Mouse (Mus musculus) lung, embryonic 14.5 days (tissue): ENCODE data around the gene Serpini1. TPM values are rescaled to one million over a fixed set of nuclear protein-coding genes. Genes with fewer than 3 reads are reported as not detected.
A peak's percentile ranks its signal among the peaks of the same experiment; 100 is the strongest.

Experiments
- ATAC-seq: fragments of 200-750 bp; cut with Nextera tagmentation; 2 replicates; pipeline ENCODE4 v1.8.0; 2017; ENCODE audit warnings: mild to moderate bottlenecking, moderate TSS enrichment, moderate library complexity; ENCODE audit not compliant: insufficient read depth
- DNase-seq: peaks from one replicate; pipeline ENCODE4 v3.0.0-alpha.2; 2015
- H3K27ac ChIP-seq: fragments of 300-500 bp; sonication (generic); 2 replicates; pipeline ENCODE4 v1.5.1; 2014; ENCODE audit warnings: low read depth, mild to moderate bottlenecking, moderate library complexity
- H3K27me3 ChIP-seq: fragments of 300-500 bp; sonication (generic); 2 replicates; pipeline ENCODE4 v1.6.1; 2014; ENCODE audit warnings: low read length, control low read depth; ENCODE audit not compliant: insufficient read depth
- H3K36me3 ChIP-seq: fragments of 300-500 bp; sonication (generic); 2 replicates; pipeline ENCODE4 v1.6.1; 2014; ENCODE audit warnings: control low read depth; ENCODE audit not compliant: insufficient read depth
- H3K4me1 ChIP-seq: fragments of 300-500 bp; sonication (generic); 2 replicates; pipeline ENCODE4 v1.6.1; 2014; ENCODE audit warnings: antibody characterized with exemption, control low read depth; ENCODE audit not compliant: insufficient read depth
- H3K4me2 ChIP-seq: fragments of 300-500 bp; sonication (generic); 2 replicates; pipeline ENCODE4 v1.6.1; 2014; ENCODE audit warnings: mild to moderate bottlenecking
- H3K4me3 ChIP-seq: fragments of 300-500 bp; sonication (generic); 2 replicates; pipeline ENCODE4 v1.5.1; 2014; ENCODE audit warnings: low read depth, low read length
- H3K9ac ChIP-seq: fragments of 300-500 bp; sonication (generic); 2 replicates; pipeline ENCODE4 v1.6.1; 2014
- H3K9me3 ChIP-seq: fragments of 300-500 bp; sonication (generic); 2 replicates; pipeline ENCODE4 v1.6.1; 2016; ENCODE audit warnings: low read depth, low read length, control low read depth
- CTCF ChIP-seq: IDR thresholded peaks from 2 replicates; pipeline ENCODE4 v1.5.1; 2016; ENCODE audit warnings: antibody characterized with exemption, low read depth
- WGBS: fragments of 180-500 bp; shearing (Covaris S2); extraction: QIAGEN DNeasy Blood & Tissue Kit; methylation state at CpG from one replicate; pipeline ENCODE4 v1.1.7; 2014; 5-methylcytosine and 5-hydroxymethylcytosine counted together
- polyA plus RNA-seq: library from polyadenylated mRNA; unstranded; fragments of >200 nt; fragmentation: Nextera tagmentation; extraction: Ambion mirVana; gene quantifications from 2 replicates; pipeline ENCODE4 v1.2.1, GENCODE M21; 2014

The Serpini1 gene
- 1.1 and 1.6 TPM in 2 replicates for polyA plus RNA-seq

- Histone ChIP-seq H3K4me1 (no peaks in the 10 kb centered on the region), H3K36me3 (no peaks in the 10 kb centered on the region), H3K4me2 (peak within 1 kb of the TSS; percentile 87), H3K9me3 (no peaks in the 10 kb centered on the region), H3K27me3 (no peaks in the 10 kb centered on the region), H3K4me3 (peak within 1 kb of the TSS; percentile 91), H3K9ac (peak within 1 kb of the TSS; percentile 94), H3K27ac (peak within 1 kb of the TSS; percentile 79)
- peak; percentile 95 for ATAC-seq
- TF ChIP-seq CTCF: no peak
- under 1% methylated on average over 19 of the region's 19 CpGs for WGBS
- peak; percentile 95 for DNase-seq
Observed at GRCm38 (mm10) chr3:75557292-75557691, at the start of gene Serpini1. Gene Serpini1, plus strand, starts transcription at chr3:75557547.

GRCm38 (mm10) chr3:75517631-75518250 lies 39.6 kb upstream of the Serpini1 start:
- Histone ChIP-seq H3K4me3 (no peak overlapping the region), H3K9me3 (no peaks in the 10 kb centered on the region), H3K27ac (no peak overlapping the region), H3K9ac (no peak overlapping the region), H3K4me1 (no peaks in the 10 kb centered on the region), H3K4me2 (no peak overlapping the region), H3K36me3 (peaks cover 18% of the 10 kb centered on the region; the same call in 1 of the 2 replicates), H3K27me3 (no peaks in the 10 kb centered on the region)
- peak; percentile 65 for DNase-seq
- TF ChIP-seq CTCF: peak; percentile 55
- no peak for ATAC-seq
- 79% methylated on average over 7 of the region's 7 CpGs for WGBS

- Histone ChIP-seq H3K9ac (no peak overlapping the region), H3K27ac (no peak overlapping the region), H3K4me3 (no peak overlapping the region), H3K4me2 (no peak overlapping the region), H3K9me3 (no peaks in the 10 kb centered on the region), H3K4me1 (no peaks in the 10 kb centered on the region), H3K27me3 (no peaks in the 10 kb centered on the region), H3K36me3 (peaks cover 25% of the 10 kb centered on the region; the same call in 1 of the 2 replicates)
- no peak for TF ChIP-seq CTCF
- DNase-seq (no peak), ATAC-seq (no peak)
- WGBS: 80% methylated on average over 2 of the region's 2 CpGs
Observed at GRCm38 (mm10) chr3:75521314-75521713, 36.0 kb upstream of the Serpini1 start.

DNA sequence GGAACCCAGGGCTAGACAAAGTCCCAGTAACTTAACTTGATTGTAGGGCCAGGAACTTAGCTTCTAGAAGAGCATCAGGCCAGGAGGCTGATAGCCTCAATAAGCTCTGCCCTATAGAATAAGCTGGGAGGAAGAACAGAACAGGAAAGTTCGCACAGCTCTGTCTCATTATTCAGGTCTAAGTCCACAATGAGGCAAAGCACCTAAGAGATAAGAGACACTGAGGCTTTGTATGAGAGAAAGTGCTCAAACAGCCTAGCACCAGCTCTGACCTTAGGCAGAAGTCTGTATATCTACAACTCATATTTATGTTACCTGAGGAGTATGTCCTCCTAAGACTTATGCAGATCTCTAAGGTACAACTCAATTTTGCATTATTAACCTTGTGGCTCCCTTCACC lies 34.8 kb upstream of the Serpini1 start:
- Histone ChIP-seq H3K4me1 (no peaks in the 10 kb centered on the region), H3K4me2 (no peak overlapping the region), H3K27ac (no peak overlapping the region), H3K36me3 (peaks cover 37% of the 10 kb centered on the region), H3K27me3 (no peaks in the 10 kb centered on the region), H3K9me3 (no peaks in the 10 kb centered on the region), H3K4me3 (no peak overlapping the region), H3K9ac (no peak overlapping the region)
- TF ChIP-seq CTCF: no peak
- 82% methylated on average over 1 of the region's 1 CpGs for WGBS
- DNase-seq: no peak
- ATAC-seq: no peak

- no peak for DNase-seq
- Histone ChIP-seq H3K27ac (no peak overlapping the region), H3K36me3 (peaks cover 23% of the 10 kb centered on the region), H3K27me3 (no peaks in the 10 kb centered on the region), H3K4me2 (no peak overlapping the region), H3K9me3 (no peaks in the 10 kb centered on the region), H3K4me3 (no peak overlapping the region), H3K9ac (no peak overlapping the region), H3K4me1 (no peaks in the 10 kb centered on the region)
- WGBS: 70% methylated on average over 3 of the region's 3 CpGs
- TF ChIP-seq CTCF: no peak
- ATAC-seq: no peak
Observed at GRCm38 (mm10) chr3:75531074-75531473, 26.3 kb upstream of the Serpini1 start.

DNA sequence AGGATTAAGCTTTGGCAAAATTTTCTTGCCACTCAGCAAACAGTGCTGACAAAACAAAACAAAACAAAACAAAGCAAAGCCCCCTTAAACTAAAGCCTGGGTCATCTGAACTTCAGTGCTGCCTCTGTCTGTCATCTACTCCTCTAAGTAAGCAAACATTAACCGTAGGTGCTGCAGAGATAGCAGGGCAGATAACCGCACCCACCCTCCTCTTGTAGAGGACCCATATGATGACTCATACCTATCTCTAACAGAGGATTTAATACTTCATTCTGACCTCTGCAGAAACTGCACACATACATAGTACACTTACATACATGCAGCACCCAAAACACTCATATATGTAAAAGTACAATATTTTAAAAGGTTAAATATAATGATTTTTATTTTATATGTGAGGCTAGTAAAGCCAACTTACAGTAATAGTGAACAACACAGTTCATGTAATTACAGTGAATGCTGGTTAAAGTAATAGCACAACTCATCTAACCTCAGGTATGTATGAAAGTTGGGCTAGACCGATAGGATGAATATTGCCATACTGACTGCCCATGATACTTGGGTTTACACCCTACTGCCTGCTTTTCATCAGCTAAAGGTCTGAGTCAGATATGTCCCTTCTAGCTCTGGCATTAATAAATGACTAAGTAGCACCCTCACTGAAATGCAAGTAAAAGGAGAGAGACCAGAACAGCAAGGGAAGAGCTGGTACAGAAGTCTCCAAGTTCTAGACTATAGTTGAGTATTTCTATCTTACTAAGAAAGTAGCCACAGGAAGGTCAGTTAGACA lies 23.1 kb upstream of the Serpini1 start:
- H3K9me3 ChIP-seq: no peaks in the 10 kb centered on the region
- no peak overlapping the region for H3K4me3 ChIP-seq
- no peak overlapping the region for H3K9ac ChIP-seq
- H3K27me3 ChIP-seq: no peaks in the 10 kb centered on the region
- no peak overlapping the region for H3K27ac ChIP-seq
- H3K4me1 ChIP-seq: no peaks in the 10 kb centered on the region
- no peak for TF ChIP-seq CTCF
- H3K4me2 ChIP-seq: no peak overlapping the region
- ATAC-seq (no peak), DNase-seq (no peak)
- H3K36me3 ChIP-seq: peaks cover 4% of the 10 kb centered on the region; the same call in 1 of the 2 replicates
- 51% methylated on average over 3 of the region's 3 CpGs for WGBS

GRCm38 (mm10) chr3:75541259-75541658 lies 16.1 kb upstream of the Serpini1 start:
- ATAC-seq (no peak), DNase-seq (no peak)
- no peaks in the 10 kb centered on the region for H3K27me3 ChIP-seq
- no peak overlapping the region for H3K27ac ChIP-seq
- H3K4me2 ChIP-seq: no peak overlapping the region
- no peaks in the 10 kb centered on the region for H3K9me3 ChIP-seq
- WGBS: 92% methylated on average over 4 of the region's 4 CpGs
- no peaks in the 10 kb centered on the region for H3K4me1 ChIP-seq
- no peak overlapping the region for H3K4me3 ChIP-seq
- H3K9ac ChIP-seq: no peak overlapping the region
- H3K36me3 ChIP-seq: peaks cover 9% of the 10 kb centered on the region; the same call in 1 of the 2 replicates
- no peak for TF ChIP-seq CTCF
